Comparison of ENCODE assay signal across 23 mouse cellular contexts in the genomic region with DNA sequence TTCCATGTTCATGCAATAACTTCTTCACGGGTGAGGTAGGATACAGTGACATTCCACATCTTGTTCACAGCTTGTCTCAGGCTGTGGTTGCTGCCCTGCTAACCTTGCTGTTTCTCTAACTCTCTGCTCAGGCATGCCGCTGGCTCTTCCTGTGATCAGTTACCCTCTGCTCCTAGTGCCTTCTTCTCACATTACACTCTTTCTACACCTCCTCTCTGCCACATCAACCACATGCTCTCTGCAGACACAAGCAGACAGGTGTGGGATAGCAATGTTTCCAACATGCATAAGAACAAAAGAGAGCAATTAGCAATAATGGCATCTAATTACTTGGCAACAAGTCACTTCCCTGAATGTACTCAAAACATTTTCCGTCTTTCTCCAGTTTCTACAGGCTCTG.
DNase-seq lines count a peak whose midpoint lies in the region; ATAC-seq and TF ChIP-seq lines count a peak whose summit lies in the region.
"Had no signal": no experiment of that assay in that cellular context is flagged by ENCODE, and none has a peak within 500 bp of the region (broad histone marks: within the 10 kb centered on the region; RNA-seq: fewer than 3 reads in every experiment).

No protein-coding gene starts in this region.

- H3K9ac ChIP-seq in embryonic facial prominence, embryonic 11.5 days (replicated peaks; ENCODE audit: low read length): no peak overlapping the region
- H3K9ac ChIP-seq in kidney, postnatal 0 days (ENCODE audit: low read depth, low read length): no peak overlapping the region
- H3K9ac ChIP-seq in embryonic facial prominence, embryonic 15.5 days: no peak overlapping the region
- H3K9ac ChIP-seq in hindbrain, embryonic 16.5 days (ENCODE audit: low read depth, low read length): no peak overlapping the region
- H3K9ac ChIP-seq: hindbrain, embryonic 12.5 days; midbrain, embryonic 12.5 days had no signal

- no peak overlapping the region for H3K27ac ChIP-seq in embryonic facial prominence, embryonic 11.5 days (replicated peaks; ENCODE audit: low read depth, low read length)
- H3K27ac ChIP-seq in embryonic facial prominence, embryonic 10.5 days (replicated peaks): no peak overlapping the region
- H3K27ac ChIP-seq in kidney, postnatal 0 days: no peak overlapping the region
- no peak overlapping the region for H3K27ac ChIP-seq in embryonic facial prominence, embryonic 15.5 days (replicated peaks)
- H3K27ac ChIP-seq in hindbrain, embryonic 16.5 days (ENCODE audit: low read depth, low read length): no peak overlapping the region
- H3K27ac ChIP-seq: gastrocnemius, adult 2 months; heart, embryonic 10.5 days; hindbrain, embryonic 12.5 days; midbrain, embryonic 12.5 days had no signal

- no peaks in the 10 kb centered on the region for H3K9me3 ChIP-seq in embryonic facial prominence, embryonic 11.5 days (replicated peaks; ENCODE audit: control insufficient read depth, low read length)
- H3K9me3 ChIP-seq in embryonic facial prominence, embryonic 10.5 days: no peaks in the 10 kb centered on the region
- no peaks in the 10 kb centered on the region for H3K9me3 ChIP-seq in kidney, postnatal 0 days (replicated peaks; ENCODE audit: low read length)
- no peaks in the 10 kb centered on the region for H3K9me3 ChIP-seq in embryonic facial prominence, embryonic 15.5 days (replicated peaks)
- no peaks in the 10 kb centered on the region for H3K9me3 ChIP-seq in hindbrain, embryonic 16.5 days (ENCODE audit: control insufficient read depth, low read length)
- H3K9me3 ChIP-seq: heart, embryonic 10.5 days; hindbrain, embryonic 12.5 days; midbrain, embryonic 12.5 days had no signal

- H3K27me3 ChIP-seq in embryonic facial prominence, embryonic 11.5 days (ENCODE audit: control insufficient read depth, insufficient read depth, low read length): no peaks in the 10 kb centered on the region
- H3K27me3 ChIP-seq in embryonic facial prominence, embryonic 10.5 days (replicated peaks; ENCODE audit: low read depth, poor library complexity, severe bottlenecking): no peaks in the 10 kb centered on the region
- H3K27me3 ChIP-seq in kidney, postnatal 0 days (ENCODE audit: insufficient read depth, low read length): no peaks in the 10 kb centered on the region
- H3K27me3 ChIP-seq in embryonic facial prominence, embryonic 15.5 days: no peaks in the 10 kb centered on the region
- H3K27me3 ChIP-seq in hindbrain, embryonic 16.5 days (replicated peaks; ENCODE audit: control insufficient read depth, insufficient read depth, low read length): no peaks in the 10 kb centered on the region
- H3K27me3 ChIP-seq: hindbrain, embryonic 12.5 days; midbrain, embryonic 12.5 days had no signal

- DNase-seq in embryonic facial prominence, embryonic 11.5 days (ENCODE audit: low spot score): peak; percentile 11
- DNase-seq in embryonic facial prominence, embryonic 10.5 days (ENCODE audit: low spot score): no peak
- DNase-seq in kidney, postnatal 0 days (ENCODE audit: low spot score): peak; percentile 33
- DNase-seq in kidney, adult 9 months: no peak
- no peak for DNase-seq in liver
- DNase-seq: adrenal gland, postnatal 36 days; cerebellum, adult 11-12 months; cerebellum, postnatal 10 days; gastrocnemius, adult 2 months; kidney, adult 11 months; kidney, postnatal 25 days; layer of hippocampus, postnatal 36 days; lung, adult 18-20 months; lung, postnatal 14 days; thymus, adult 18-20 months; thymus, postnatal 36 days had no signal

- ATAC-seq in embryonic facial prominence, embryonic 11.5 days (replicated peaks; ENCODE audit: insufficient number of reproducible peaks, low FRiP score, low TSS enrichment, low read depth): no peak
- no peak for ATAC-seq in kidney, postnatal 0 days (replicated peaks; ENCODE audit: low FRiP score, low read depth)
- peak; percentile 67; the same call in 1 of the 2 replicates for ATAC-seq in embryonic facial prominence, embryonic 15.5 days (ENCODE audit: insufficient number of reproducible peaks, low FRiP score, low TSS enrichment, low read depth)
- ATAC-seq in hindbrain, embryonic 16.5 days: no peak
- ATAC-seq: CD4-positive, CD25-positive, alpha-beta regulatory T cell, adult 4 months had no signal

- TF ChIP-seq CTCF in kidney, postnatal 0 days (IDR thresholded peaks at IDR 0.05; ENCODE audit: low read depth): no peak

- H3K36me3 ChIP-seq in embryonic facial prominence, embryonic 11.5 days (replicated peaks; ENCODE audit: control insufficient read depth, insufficient read depth, low read depth, low read length): no peaks in the 10 kb centered on the region
- H3K36me3 ChIP-seq in embryonic facial prominence, embryonic 10.5 days (replicated peaks): no peaks in the 10 kb centered on the region
- no peaks in the 10 kb centered on the region for H3K36me3 ChIP-seq in kidney, postnatal 0 days (ENCODE audit: insufficient read depth, low read length)
- H3K36me3 ChIP-seq in embryonic facial prominence, embryonic 15.5 days: no peaks in the 10 kb centered on the region
- no peaks in the 10 kb centered on the region for H3K36me3 ChIP-seq in hindbrain, embryonic 16.5 days (ENCODE audit: control insufficient read depth, insufficient read depth, low read length)
- H3K36me3 ChIP-seq: heart, embryonic 10.5 days; hindbrain, embryonic 12.5 days; midbrain, embryonic 12.5 days had no signal

- WGBS in embryonic facial prominence, embryonic 11.5 days: 40% methylated on average over 3 of the region's 3 CpGs
- 52% methylated on average over 3 of the region's 3 CpGs for WGBS in embryonic facial prominence, embryonic 10.5 days
- 37% methylated on average over 3 of the region's 3 CpGs for WGBS in kidney, postnatal 0 days
- WGBS in embryonic facial prominence, embryonic 15.5 days: 23% methylated on average over 3 of the region's 3 CpGs
- 65% methylated on average over 3 of the region's 3 CpGs for WGBS in hindbrain, embryonic 16.5 days

- no peak overlapping the region for H3K4me2 ChIP-seq in embryonic facial prominence, embryonic 11.5 days (ENCODE audit: low read depth, low read length)
- H3K4me2 ChIP-seq in kidney, postnatal 0 days (ENCODE audit: low read length): no peak overlapping the region
- H3K4me2 ChIP-seq in embryonic facial prominence, embryonic 15.5 days (replicated peaks): no peak overlapping the region
- H3K4me2 ChIP-seq in hindbrain, embryonic 16.5 days (ENCODE audit: low read length): no peak overlapping the region
- H3K4me2 ChIP-seq: hindbrain, embryonic 12.5 days; liver, embryonic 11.5 days; midbrain, embryonic 12.5 days had no signal

- H3K4me3 ChIP-seq in embryonic facial prominence, embryonic 11.5 days (ENCODE audit: low read depth, low read length): no peak overlapping the region
- H3K4me3 ChIP-seq in embryonic facial prominence, embryonic 10.5 days: no peak overlapping the region
- no peak overlapping the region for H3K4me3 ChIP-seq in kidney, postnatal 0 days (replicated peaks; ENCODE audit: low read depth, low read length)
- H3K4me3 ChIP-seq in embryonic facial prominence, embryonic 15.5 days (replicated peaks): no peak overlapping the region
- no peak overlapping the region for H3K4me3 ChIP-seq in hindbrain, embryonic 16.5 days (ENCODE audit: low read length)
- H3K4me3 ChIP-seq: gastrocnemius, adult 2 months; heart, embryonic 10.5 days; hindbrain, embryonic 12.5 days; midbrain, embryonic 12.5 days had no signal

- H3K4me1 ChIP-seq in embryonic facial prominence, embryonic 11.5 days (ENCODE audit: control insufficient read depth, insufficient read depth, low read length): no peaks in the 10 kb centered on the region
- peaks cover 6% of the 10 kb centered on the region for H3K4me1 ChIP-seq in embryonic facial prominence, embryonic 10.5 days
- no peaks in the 10 kb centered on the region for H3K4me1 ChIP-seq in kidney, postnatal 0 days (replicated peaks; ENCODE audit: insufficient read depth, low read length)
- no peaks in the 10 kb centered on the region for H3K4me1 ChIP-seq in embryonic facial prominence, embryonic 15.5 days
- no peaks in the 10 kb centered on the region for H3K4me1 ChIP-seq in hindbrain, embryonic 16.5 days (ENCODE audit: control insufficient read depth, insufficient read depth, low read depth, low read length)
- H3K4me1 ChIP-seq: heart, embryonic 10.5 days; hindbrain, embryonic 12.5 days; midbrain, embryonic 12.5 days had no signal

Comparison
In these comparisons a context has a peak if more than half of its experiments do, and no peak if none do; other contexts are left out.
1. DNase-seq: peak in embryonic facial prominence, embryonic 11.5 days (single experiment) and kidney, postnatal 0 days (single experiment); none in embryonic facial prominence, embryonic 10.5 days (single experiment), kidney, adult 9 months (single experiment) and liver (single experiment).